Mouse (Mus musculus) mesoderm, embryonic 11.5 days (tissue): ENCODE data around the gene Pde4d.

Experiments
- DNase-seq: peaks from one replicate; pipeline ENCODE4 v3.0.0-alpha.2; 2012; ENCODE audit warnings: low read depth, low spot score

Gene Pde4d

GRCm38 (mm10) chr13:109994240-109994764, 1544.6 kb downstream of the Pde4d start:
- DNase-seq, result no peak

- no peak for DNase-seq
These were observed 1552.3 kb downstream of the Pde4d start for GRCm38 (mm10) chr13:110002081-110002480.
